Mouse (Mus musculus): ENCODE measurements around the gene Ckap5.

Gene Ckap5

DNA sequence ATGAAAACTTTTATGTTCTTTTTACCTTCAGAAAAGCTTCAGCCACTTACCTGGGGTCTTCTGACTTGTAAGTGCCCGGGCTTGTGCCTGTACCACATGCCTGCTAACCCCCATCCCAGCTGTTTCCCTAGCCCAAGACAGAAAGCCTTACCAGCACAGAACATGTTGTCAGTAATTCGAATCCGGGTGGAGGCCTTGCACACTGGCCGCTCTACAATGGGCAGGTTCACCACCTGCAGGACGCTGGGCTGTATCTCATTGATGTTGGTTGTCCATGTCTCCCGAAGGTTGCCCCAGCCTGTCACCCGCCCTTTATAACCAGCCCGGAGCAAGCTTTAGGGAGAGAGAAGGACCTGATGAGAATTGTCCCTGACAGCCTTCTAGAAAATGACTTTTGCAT is 101.6 kb downstream of the Ckap5 start:
- no peak for DNase-seq

DNA sequence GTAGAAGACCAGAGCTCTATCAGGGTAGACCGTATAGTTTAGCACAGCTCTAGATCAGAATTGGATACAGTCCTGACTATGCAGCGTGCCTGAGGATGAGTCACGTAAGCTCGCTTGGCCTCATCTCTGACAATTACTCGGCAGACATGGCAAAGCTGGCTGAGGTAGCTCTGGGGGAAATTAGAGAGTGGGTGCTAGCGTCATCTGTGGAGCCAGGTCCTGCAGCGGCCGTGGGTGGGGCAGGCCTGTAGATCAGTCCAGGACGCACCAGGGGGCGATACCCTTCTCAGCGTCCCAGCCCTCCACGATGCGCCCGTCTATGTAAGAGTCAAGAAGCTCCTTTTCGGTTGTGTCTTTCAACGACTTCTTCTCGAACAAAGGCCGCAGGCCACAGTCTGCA is 103.1 kb downstream of the Ckap5 start:
- DNase-seq: peak; percentile 70

- no peak for DNase-seq
Measured at GRCm38 (mm10) chr2:91630384-91630783, 103.8 kb downstream of the Ckap5 start.

- no peak for DNase-seq
Measured at GRCm38 (mm10) chr2:91631826-91632225, 105.3 kb downstream of the Ckap5 start.

DNA sequence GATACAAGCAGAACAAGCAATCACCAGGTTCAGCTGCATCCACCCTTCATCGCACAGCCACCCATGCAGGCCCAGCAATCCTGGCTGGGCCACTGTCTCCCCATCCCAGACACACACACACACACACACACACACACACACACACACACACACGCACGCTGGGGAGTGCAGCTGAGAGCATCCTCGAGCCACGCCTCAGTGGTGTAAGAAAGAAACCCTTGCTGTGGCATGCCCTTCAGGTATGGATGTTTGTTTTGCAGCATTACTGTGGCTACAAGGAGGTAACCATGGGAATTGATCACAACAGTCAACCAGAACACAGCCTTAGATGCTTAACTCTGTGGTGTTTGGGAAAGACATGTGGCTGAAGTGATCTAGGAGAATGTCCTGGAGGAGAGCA is 105.8 kb downstream of the Ckap5 start:
- no peak for DNase-seq

GRCm38 (mm10) chr2:91633334-91633977 is 106.9 kb downstream of the Ckap5 start:
- no peak for DNase-seq

DNA sequence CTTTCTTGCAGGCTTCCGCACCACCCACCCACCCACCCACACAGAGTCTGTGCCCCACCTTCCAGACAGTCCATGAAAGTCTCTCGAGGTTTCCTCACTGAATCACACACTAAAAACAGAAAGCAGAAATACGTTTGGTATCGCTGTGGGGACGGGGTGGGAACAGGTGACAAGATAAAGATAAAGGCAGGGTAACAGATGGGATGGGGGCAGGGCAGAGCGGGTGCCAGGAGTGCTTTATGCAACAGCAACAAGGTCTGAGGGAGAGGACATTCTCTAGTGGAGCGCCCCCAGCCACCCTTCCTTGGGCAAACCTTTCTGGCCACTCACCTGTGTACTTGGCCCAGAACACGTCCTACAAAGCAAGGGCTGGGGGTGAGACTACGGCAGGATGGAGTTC is 108.3 kb downstream of the Ckap5 start:
- no peak for DNase-seq

- DNase-seq: no peak
Measured at GRCm38 (mm10) chr2:91635486-91635885, 108.9 kb downstream of the Ckap5 start.

- no peak for DNase-seq
Measured at GRCm38 (mm10) chr2:91636229-91636628, 109.7 kb downstream of the Ckap5 start, which contains the start of gene F2. F2 (minus strand) TSS chr2:91636414.

GRCm38 (mm10) chr2:91636727-91637338 is 110.3 kb downstream of the Ckap5 start:
- DNase-seq: no peak

- DNase-seq: no peak
Measured at GRCm38 (mm10) chr2:91638931-91639330, 112.4 kb downstream of the Ckap5 start.

DNA sequence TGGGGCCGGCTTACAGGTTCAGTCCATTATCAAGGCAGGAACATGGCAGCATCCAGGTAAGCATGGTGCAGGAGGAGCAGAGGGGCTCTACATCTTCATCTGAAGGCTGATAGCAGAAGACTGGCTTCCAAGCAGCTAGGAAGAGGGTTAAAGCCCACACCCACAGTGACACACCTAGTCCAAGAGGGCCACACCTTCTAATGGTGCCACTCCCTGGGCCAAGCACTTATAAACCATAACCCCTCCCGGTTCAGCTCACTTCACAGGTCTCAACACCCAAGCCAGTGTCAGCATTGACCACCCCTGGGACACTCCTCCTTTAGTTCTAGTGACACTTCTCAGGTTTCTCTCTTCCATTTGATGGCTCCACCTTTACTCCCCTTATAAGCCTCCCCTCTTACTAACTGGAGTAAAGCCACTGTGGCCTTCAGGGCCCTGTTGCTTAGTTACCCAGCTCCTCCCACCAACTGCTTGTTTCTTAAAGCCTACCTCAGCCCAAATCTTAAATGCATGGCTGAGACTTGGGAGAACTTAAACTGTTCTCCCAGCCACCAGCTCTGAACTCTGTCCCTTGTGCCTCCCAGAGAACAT is 116.4 kb downstream of the Ckap5 start:
- no peak for DNase-seq

- no peak for DNase-seq
Measured at GRCm38 (mm10) chr2:91644021-91644420, 117.5 kb downstream of the Ckap5 start.

GRCm38 (mm10) chr2:91645354-91645753 is 118.8 kb downstream of the Ckap5 start:
- DNase-seq: no peak

DNA sequence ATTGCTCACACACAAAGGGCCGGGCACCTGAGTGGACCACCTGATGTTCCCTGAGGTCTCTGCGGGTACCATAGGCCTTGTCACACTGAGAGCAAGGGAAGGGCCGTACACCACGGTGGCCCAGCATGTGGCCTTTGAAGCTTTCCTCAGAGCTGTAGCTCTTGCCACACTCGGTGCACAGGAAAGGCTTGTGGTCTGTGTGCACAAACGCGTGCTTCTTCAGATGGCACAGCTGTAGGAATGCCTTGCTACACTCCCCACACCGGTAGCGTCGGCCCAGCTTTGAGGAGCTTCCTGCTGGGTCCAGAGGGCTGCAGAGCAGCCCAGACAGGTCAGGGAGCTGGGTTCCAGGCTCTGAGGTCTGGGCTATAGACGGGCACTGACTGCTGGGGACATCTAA is 119.2 kb downstream of the Ckap5 start:
- no peak for DNase-seq

GRCm38 (mm10) chr2:91646733-91647132 is 120.2 kb downstream of the Ckap5 start:
- DNase-seq: no peak

- no peak for DNase-seq
Measured at GRCm38 (mm10) chr2:91649152-91649551, 122.6 kb downstream of the Ckap5 start.

- peak; percentile 97 for DNase-seq
Measured at GRCm38 (mm10) chr2:91649553-91650359, 123.2 kb downstream of the Ckap5 start, which contains the start of the genes Zfp408 and Arhgap1. Zfp408 (minus strand) TSS chr2:91649791. Arhgap1 (plus strand) TSS chr2:91649860.

GRCm38 (mm10) chr2:91650360-91650995 is 123.9 kb downstream of the Ckap5 start:
- no peak for DNase-seq

DNA sequence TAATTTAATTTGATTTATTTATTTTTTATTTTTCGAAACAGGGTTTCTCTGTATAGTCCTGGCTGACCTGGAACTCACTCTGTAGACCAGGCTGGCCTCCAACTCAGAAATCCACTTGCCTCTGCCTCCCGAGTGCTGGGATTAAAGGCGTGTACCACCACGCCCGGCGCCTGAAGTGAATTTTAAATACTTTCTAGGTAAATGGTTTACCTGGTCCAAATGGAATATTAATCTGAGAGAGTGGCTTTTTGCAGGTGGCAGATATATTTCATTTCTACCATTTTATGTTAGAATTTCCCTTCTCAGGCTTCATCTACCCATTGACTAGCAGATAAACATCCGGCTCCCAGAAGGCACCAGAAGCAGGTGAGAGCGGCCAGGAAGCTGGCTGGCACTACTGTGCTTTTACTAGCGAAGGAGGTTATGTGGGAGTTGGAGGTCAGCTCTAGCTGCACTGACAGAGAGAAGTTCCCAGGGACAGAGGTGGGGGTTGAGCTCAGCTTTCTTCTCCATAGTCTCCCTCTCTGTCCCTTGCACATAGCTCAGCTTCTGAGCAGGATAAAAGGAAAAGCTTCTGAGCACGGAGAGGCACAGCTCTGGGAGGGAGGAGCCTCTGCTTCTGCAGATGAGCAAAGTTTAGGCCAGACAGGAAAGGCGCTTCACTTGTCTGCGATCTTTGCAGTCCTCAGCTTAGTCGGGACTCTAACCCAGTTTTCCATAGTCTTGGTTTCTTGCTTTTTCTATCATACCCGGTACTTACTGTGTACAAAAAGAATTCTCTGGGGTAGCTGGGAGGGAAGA is 125.1 kb downstream of the Ckap5 start:
- no peak for DNase-seq

DNA sequence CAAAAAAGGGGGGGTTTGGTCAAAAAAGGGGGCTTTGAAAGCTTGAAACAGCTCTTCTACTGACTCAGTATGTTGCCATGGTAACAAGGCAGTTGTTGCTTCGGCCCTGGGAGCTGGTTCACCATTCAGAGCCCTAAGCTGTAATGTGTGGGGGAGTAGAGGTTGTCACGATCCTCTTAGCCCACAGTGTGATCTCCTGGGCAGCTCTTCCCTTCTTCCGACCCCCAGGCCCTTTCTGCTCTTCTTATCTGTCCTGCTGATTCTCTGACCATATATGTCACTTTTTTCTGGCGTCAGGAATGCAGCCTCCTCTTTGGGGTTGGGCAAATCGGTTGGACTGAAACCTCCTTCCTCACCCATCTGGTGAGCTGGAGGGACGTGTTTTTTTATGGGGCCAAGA is 126.3 kb downstream of the Ckap5 start:
- peak; percentile 56 for DNase-seq

DNA sequence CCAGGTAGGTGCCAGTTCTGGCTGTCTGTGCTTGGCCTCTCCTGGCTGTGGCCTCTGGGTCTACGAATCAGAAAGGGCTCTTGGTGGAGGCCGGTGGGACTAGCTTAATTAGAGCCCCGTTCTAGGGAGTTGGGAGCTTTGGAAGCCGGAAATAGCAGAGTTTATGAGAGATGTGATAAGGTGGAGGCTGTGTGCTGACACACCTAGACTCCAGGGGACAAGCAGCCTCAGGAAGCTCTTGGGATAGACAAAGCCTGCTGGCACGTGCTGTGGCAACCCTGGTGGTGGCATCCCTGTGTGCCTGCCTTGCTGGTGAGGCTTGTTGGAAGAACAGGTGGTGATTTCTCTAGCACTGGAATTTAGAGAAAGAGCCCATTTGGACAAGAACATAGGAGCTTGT is 128.8 kb downstream of the Ckap5 start:
- no peak for DNase-seq

All from layer of hippocampus, adult 9-11 months (tissue).